Mouse (Mus musculus) right cerebral cortex, postnatal 4 days (tissue): Measurements from ENCODE around the gene Tsfm.
"Not testable (repeated sequence)": the region's sequence is repeated elsewhere in the genome, so short reads cannot be mapped to it uniquely, and the experiment has no call there.

Experiments
- DNase-seq: peaks from one replicate; pipeline ENCODE4 v3.0.0-alpha.2; 2022

Tsfm gene

DNA sequence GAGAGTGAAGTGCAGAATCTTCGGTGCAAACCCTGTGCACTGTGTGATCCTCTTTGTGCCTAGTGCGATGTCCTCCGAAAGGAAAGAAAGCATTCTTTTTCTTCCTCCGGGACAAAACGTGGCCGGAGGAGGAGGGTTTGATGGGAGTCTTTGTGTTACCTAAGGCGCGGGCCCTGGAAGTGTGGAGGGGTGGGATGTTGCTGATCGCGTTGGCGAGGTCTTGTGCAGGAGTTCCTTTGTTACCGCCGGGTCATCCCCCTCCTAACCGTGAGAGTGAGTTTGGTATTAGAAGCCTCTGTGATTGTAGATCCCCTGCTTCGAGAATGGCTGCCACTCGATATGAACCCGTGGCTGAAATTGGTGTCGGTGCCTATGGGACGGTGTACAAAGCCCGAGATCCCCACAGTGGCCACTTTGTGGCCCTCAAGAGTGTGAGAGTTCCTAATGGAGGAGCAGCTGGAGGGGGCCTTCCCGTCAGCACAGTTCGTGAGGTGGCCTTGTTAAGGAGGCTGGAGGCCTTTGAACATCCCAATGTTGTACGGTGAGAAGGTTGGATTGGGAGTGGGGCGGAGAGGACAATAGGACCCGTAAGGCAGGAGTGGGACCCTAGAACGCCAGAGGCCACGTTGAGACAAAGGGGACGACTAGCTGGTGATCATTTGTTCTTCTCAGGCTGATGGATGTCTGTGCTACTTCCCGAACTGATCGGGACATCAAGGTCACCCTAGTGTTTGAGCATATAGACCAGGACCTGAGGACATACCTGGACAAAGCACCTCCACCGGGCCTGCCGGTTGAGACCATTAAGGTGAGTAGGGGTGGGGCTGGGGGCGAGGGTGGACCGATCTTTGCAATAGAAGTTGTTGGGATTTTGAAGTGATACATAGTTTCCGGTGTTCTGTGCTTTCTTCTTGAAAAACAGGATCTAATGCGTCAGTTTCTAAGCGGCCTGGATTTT lies 33.6 kb upstream of the Tsfm start:
- DNase-seq: no peak

DNA sequence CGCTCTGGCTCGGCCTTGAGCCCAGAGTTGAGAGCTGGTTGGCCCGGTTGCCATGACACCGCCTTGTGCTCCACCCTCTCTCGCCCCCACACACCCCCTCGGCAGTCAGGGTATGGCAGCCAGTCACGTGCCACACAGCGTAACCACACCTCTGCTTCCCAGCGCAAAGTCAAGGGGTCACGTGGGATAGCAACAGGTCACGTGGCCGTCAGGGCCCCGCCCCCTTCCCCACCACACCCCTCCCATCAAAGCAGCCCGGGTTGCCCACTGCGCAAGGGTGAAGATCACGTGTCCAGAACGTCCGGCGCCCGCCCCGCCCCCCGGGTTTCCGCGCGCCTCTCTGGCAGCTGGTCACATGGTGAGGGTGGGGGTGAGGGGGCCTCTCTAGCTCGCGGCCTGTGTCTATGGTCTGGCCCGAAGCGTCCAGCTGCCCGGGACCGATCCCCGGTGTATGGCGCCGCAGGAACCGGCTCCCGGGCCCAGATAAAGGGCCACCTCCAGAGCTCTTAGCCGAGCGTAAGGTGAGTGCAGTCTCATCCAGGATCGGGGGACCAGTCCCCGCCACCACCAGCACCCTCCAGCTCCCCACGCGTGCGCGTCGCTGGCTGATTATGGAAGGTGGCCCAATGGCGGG lies 32.7 kb upstream of the Tsfm start, which contains the start of gene Cdk4:
TSS of gene Cdk4 (plus strand) at position 296 of the 634 bp plus-strand sequence.
- peak; percentile 99 for DNase-seq

DNA sequence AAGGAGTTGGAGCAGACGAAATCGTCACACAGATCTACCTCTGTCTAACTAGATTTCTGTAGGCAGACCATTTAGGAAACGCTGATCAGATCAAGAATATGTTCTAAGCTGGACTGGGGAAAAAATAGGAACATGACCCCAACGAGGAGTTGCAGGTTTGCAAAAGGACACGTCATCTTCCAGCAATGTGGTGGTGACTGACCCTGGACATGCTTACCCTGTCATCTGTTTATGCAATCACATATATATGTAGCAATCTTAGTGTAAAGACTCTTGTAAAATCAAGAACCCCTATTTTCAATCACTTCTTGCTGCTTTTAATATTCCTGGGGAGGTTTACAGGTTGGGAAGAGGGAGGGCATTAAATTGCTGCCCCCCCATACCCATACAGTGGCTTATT lies 31.9 kb upstream of the Tsfm start:
- DNase-seq: no peak

DNA sequence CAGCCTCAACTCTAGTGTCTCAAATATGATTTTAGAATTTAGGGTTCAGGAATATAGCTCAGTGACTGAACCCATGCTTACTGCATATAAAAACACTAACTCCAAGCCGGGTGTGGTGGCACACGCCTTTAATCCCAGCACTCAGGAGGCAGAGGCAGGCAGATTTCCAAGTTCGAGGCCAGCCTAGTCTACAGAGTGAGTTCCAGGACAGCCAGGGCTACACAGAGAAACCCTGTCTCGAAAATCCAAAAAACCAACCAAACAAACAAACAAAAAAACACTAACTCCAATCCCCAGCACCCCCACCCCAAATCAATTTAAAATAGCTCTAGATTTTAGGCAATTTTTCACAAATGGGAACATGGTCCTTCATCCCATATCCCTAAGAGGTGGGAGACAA lies 31.5 kb upstream of the Tsfm start:
- DNase-seq: not testable (repeated sequence)

DNA sequence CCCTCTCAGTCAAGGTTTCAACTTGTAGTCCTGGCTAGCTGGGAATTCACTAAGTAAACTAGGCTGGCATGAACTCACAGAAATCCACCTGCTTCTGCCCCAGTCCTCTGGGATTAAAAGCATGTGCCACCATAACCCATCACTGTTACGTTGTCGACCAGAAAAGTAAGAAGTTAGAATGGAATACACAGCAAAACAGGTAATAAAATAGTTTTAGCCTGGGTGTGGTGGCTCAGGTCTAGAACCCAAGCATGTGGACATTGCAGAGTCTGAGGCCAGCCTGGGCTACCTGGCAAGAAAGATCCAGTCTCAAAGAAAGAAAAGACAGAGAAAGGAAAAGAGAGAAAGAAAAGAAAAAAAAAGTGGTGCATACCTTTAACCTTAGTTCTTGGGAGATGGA lies 30.9 kb upstream of the Tsfm start:
- no peak for DNase-seq

DNA sequence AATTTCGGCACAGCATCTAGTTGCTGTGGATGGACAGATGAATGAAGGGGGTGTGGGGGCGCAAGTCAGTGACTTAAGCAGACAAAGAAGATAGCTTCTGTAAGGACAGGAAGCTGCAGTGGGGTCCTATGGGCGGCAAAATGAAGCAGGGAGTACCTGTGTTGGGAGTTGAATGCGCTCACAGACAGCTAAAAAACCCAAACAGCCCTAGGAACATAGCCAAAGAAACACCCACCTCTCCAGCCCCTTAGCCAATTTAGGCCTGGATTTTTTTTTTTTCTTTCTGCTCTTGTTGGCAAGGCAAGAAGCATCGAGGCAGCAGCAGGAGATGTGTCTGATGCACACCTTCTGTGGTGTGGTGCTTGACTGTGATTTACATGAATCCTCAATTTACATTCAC lies 30.4 kb upstream of the Tsfm start:
- DNase-seq: no peak

DNA sequence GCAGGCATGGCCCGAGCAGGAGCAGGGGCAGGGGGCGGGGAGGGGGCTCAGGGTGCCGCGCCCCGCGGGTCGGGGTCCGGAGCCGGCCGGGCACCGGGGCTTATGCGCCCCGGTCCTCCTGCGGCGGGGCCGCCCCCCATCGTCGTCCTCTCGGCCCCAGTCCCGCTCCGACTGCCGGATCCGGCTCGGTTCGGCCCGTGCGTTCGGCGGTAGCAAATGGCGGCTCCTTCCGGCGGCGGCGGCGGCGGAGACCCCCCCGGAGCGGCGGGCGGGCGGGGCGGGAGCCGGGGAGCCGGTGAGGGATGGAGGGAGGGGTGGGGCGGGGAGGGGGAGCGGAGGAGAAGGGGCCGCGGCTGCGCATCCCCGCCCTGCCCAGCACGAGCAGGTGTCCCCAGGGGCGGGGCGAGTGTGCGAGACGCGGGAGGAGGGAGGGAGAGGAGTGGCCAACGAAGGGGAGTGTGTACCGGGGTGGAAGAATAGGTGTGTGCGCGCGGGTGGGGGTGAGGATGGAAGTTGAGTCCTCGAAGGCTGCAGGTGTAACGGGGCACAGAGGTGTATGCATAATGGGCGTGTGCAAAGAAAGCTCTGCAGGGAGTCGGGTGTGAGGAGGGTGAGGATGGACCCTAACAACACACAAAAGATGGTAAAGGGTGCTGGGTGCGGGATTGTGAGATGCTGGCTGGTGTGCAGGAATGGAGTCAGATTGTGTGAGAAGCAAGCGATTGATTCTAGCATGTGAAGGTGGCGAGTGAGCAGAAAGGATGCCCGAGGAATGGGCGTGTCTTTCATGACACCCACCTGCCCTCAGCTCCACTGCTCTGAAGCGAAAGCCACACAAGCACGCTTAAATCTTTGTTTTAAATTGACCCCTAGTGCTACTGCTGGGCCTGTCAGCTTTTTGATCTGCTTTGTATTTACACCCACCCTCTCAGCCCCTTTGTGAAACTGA lies 29.6 kb upstream of the Tsfm start, which contains the start of gene March9:
TSS of gene March9 (minus strand) at position 217 of the 949 bp plus-strand sequence.
- peak; percentile 79 for DNase-seq

DNA sequence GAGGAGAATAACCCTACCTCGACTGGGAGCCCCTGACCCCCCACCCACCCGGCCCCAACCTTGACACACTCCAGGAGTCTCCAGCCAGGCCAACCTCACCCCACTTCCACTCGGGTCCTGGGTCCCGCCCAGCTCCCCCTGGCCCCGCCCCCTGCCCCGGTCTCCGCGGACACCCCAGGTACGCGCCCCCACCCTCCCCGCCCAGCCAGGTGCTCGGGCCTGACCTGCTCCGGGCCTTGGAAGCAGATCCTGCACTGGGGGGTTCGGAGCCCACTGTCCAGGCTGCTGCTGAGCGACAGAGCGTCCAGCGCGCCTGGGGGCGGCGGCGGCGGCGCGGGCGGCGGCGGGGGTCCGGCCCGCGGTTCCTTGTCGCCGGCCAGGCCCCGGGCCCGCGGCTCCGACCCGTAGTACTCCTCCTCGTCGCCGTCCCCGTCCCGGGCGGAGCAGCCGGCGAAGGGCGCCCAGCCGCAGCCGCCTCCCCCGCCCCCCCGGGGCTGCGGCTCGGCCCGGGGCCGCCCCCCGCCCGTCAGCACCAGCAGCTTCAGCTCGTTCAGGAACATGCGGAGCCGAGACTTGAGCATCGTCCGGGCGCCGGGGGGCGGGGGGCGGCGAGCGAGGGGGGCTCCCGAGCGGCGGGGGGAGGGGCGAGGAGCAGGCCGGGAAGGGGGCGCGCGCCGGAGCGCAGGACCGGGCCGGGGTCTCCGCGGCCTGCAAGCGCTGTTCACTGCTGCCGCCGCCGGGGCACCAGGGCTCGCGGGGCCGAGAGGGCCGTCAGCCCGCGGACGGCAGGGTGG lies 28.7 kb upstream of the Tsfm start:
- peak; percentile 64 for DNase-seq

DNA sequence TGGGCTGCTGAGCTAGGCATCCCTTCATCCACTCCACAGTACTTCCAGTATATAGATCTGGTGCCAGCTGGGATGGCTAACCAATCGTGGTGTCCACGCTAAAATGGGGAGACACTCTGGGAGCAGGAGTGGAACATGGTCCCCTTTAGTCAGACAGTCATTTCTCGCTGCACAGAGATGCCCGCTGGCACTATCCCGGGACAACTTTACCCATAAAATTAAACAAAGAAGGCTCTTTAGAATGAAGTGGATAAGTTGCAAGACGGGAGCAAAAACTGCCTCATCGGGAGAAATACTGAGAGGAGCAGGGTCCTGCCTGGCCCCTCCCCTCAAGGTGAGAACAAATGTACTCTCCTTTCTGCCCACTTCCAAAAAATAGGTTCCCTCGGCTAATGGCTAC lies 28.1 kb upstream of the Tsfm start:
- no peak for DNase-seq

DNA sequence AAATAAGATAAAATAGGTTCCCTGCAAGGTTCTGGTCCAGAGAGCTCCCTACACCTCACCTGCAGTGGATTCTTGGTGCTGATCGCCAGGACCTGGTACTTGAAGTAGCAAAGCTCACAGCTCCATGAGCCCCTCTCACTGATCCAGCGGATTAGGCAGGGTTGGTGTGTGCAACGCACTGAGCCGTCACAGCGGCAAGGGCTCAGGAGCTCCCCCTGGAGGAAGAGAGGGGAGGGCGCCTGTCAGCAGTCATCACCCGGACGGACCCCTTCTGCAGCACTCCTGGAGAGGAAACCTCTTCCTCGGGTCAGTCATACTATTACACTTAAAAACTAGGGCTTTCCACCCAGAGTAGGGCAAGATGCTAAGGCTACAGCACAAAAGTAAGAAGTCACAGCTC lies 27.5 kb upstream of the Tsfm start:
- peak; percentile 77 for DNase-seq

DNA sequence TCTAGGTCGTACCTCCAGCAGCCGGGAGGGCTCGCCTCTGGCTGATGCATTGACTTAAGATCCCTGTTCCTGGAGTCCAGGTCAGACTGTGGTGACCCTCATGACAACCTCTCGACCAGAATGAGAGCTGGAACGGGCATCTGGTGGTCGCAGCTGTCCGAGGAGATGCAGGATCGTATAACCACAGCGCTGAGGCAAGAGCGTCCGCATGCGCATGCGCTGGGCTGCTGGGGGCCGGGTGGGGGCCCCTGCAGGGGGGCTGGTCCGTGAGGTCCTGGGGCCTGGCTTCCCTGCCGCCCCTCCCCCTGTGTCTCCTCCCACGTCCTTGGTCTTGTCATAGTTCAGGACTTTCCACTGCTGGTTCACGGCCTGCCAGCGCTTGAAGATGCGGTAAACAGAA lies 25.9 kb upstream of the Tsfm start:
- no peak for DNase-seq

DNA sequence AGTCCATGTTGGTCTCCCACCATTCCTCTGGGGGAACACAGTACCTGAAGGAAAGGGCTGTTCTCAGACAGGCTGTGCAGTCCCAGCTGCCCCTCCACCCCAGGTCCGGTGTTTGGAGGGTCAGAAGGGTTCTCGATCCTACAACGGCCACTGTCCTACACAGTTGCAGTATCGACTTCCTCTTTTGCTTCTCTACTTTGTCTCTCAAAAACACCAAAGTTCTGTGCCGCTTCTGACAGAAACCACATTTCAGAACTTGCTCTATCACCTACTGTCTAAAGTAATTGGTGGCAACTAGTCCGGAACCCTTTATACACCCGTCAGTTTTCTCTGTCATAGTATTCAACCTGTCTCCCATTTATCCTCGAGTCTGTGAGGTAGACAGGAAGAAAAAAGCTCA lies 24.8 kb upstream of the Tsfm start:
- DNase-seq: no peak

DNA sequence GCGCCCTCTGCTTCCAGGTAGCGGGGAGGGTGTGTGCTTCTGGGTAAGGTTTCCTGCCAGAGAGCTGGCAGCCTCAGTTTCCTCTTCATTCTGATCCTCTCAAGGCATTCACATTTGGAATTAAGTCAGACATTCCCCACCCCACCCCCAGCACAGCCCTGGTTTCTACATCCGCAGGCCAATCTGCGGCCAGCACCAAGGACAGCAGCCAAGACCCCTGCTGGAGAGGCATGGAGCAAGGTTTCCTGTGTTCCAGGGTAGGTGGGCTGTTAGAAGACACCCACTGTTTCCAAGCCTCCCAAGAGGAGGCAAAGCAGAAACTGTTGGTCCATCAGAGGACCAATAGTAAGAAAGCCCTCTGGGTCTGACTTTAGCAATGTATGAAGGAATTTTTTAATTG lies 24.0 kb upstream of the Tsfm start:
- no peak for DNase-seq

DNA sequence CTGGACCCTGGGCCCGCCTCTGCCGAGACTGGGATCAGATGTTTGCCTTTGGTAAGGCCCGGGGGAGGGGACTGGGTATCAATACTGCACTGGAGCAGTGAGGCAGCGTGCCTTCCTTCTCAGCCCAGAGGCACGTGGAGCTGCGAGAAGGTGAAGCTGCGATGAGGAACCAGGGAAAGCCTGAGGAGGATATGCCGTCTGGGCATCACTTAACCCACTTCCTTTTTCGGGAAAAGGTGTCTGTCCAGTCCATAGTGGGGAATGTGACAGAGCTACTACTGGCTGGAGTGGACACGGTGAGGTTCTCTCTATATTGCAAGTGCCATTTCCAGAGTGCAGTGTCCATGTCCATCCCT lies 19.5 kb upstream of the Tsfm start:
- DNase-seq: no peak

DNA sequence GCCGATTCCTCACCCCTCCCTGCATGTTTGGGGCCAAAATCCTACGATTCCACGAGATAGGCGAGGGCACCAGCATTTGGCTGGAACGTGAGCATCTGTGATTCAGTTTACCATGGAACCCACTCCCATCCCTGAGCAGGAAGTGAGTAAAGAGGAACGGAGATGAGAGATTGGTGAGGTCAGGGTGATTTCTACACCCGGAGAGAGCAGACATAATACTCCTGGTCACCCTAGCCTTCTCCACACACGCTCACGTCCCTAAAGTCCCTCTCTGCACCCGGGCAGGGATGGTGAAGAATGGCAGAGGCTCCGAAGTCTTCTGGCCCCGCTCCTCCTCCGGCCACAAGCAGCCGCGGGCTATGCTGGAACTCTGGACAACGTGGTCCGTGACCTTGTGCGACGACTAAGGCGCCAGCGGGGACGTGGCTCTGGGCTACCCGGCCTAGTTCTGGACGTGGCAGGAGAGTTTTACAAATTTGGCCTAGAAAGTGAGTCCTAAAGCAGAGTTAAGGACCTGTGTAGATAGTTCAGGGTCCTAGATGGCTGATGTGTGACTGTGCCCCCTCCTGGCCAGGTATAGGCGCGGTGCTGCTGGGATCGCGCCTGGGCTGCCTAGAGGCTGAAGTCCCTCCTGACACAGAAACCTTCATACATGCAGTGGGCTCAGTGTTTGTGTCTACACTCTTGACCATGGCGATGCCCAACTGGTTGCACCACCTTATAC lies 18.9 kb upstream of the Tsfm start:
- no peak for DNase-seq

DNA sequence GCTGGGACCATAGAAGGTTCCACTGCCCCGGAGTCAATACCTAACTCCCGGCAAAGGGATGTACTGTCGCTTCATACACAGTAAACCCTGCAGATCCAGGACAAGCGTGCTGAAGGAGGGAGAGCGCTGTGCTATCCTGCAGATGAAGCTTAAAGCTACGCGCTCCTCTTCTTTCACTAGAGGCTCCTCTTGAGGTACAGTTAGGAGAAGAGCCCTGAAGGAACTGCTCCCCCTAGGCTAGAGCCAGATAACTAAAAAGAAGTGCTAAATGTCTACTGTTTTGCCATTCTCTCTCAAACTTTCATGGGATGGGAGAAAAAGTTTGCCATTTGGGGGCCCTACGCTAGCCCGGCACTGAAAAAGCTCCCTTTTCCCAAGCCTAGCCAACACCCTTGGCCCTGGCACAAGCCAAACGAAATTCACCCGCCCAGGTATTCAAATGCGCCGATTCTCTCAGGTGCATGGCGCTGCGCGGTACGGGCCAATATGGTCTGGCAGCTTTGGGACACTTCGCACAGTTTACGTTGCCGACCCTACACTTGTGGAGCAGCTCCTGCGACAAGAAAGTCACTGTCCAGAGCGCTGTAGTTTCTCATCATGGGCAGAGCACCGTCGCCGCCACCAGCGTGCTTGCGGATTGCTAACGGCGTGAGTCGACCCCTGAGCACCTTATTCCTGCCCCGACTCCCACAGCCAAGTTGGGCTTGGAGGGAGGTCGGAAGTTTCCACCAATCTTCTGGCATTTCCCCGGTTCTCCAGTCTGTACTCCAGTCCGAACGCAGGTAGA lies 18.2 kb upstream of the Tsfm start:
- DNase-seq: no peak

DNA sequence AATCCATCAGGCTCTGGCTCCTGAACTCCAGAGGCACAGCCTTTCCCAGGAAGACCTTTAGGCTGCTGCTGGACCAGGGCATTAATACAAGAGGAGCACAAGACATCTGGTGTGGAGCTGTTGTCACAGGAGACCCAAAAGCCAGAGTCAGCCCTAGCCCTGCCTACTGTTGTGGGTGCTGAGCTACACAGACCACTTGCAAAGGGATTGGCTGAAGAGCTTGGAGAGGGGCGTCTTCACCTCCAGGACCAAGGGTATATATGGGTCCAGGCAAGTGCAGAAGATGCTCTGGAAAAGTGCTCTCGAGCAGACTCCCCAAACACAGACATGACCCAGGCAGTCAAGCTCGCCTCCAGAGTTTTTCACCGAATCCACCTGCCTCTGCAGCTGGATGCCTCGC lies 17.3 kb upstream of the Tsfm start, which contains the start of gene Cyp27b1:
TSS of gene Cyp27b1 (plus strand) at position 297 of the 400 bp plus-strand sequence.
- DNase-seq: no peak

DNA sequence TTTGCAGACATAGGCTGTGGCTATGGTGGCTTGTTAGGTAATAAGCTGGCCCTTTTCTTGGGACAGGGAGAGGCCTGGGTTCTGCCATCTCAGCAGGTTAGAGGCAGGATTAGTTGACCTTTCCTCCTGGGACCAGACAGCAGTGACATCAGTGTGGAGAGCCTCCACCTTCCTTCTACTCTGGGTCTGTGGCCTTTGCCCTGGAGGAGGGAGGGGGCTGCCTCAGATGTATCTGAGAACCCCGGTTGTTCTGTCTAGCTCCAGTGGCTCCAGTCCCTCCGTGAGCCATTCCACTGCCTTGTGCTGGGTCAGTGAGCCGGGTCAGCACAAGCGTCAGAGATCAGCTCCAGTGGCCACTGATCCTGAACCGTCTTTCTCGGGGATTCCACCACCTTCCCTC lies 12.5 kb upstream of the Tsfm start:
- no peak for DNase-seq

DNA sequence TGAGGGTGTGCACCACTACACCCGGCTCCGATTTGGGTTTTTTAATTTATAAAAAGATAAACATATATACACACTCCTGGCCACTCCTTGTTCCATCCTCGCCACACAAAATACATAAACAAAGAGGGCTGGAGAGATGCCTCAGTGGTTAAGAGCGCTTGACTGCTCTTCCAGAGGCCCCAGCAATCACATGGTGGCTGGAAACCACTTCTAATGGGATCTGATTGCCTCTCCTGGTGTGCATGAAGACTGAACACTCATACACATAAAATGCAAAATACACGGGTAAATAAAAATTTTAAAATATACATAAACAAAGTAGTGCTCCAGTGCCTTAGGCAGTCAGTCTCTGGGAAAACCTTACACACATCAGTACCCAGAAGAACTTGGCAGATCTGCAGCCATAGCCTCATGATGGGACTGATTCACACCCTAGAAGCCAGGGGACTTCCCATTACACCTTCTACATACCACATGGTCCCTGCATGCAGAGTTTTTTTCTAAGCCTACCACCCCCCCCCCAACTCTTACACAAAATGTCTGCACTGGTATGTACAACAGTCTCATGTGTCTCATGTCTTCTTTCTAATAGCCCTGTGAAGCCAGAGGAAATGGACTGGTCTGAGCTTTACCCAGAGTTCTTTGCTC lies 12.0 kb upstream of the Tsfm start:
- DNase-seq: no peak

DNA sequence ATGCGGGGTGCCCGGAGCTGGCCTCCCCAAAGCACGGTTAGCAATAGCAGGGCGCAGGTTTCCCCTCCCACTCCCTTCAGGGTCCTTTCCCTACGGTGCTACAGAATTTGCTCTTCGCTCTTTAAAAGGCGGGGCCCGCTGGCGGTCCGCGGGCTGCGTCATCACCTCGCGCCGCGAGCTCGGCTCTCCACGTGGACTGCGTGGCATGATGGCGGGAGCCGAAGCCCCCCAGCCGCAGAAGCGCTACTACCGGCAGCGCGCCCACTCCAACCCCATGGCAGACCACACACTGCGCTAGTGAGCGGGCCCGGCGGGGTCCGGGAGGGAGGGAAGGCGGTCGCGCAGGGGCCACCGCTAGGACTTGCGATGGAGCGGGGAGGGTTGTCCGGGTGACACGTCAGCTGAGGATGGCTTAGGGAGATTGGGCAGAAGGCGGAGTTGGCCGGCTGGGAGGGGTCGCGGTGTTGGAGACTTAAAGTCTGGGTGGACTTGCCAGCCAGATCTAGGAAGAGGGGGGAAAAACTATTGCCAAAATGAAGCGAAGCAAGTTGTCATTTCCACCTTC lies 11.2 kb upstream of the Tsfm start:
- peak; percentile 91 for DNase-seq
